In the genomic region with DNA sequence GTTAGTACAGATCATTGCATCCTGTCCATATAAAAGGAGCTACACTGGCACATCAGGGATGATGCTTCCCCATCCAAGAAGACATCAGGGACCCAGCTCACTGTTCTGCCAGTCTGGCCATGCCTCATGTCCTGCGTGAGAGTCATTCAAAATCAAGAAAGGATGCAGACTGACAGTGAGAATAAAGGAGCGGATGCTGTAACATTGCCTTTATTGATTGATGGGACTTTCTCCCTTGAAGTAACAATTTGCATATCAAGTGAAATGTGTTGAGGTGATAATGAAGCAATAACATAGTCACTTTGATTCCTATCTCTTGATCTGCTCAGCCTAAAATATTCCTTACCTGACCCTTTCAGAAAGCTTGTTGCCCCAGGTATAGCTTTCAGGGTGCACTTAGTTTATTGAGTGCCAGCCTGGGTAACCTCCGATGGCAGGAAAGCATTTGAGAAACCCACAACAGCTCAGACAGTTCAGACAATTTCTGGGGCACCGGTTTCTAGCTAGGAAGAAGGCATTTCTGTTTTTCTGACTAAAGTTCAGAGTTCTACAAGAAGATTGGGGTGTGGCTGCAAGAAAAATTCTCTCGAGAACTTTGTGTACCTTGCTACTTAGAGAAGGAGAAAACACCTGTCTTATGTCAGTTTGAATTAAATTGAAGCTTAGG, we compare ENCODE assay signal across 20 mouse cellular contexts.
DNase-seq lines count a peak whose midpoint lies in the region; ATAC-seq lines count a peak whose summit lies in the region.
"Had no signal": no experiment of that assay in that cellular context is flagged by ENCODE, and none has a peak within 500 bp of the region (broad histone marks: within the 10 kb centered on the region; RNA-seq: fewer than 3 reads in every experiment).

No protein-coding gene starts in this region.

- 0 out of 2 replicates have a peak, but pooled peaks cover 3% of the 10 kb centered on the region for H3K36me3 ChIP-seq in intestine, embryonic 16.5 days (ENCODE audit: control insufficient read depth, insufficient read depth, low read length)
- no peaks in the 10 kb centered on the region for H3K36me3 ChIP-seq in midbrain, embryonic 15.5 days (replicated peaks)

- no peak overlapping the region for H3K4me3 ChIP-seq in intestine, embryonic 16.5 days (ENCODE audit: low read length)
- no peak overlapping the region for H3K4me3 ChIP-seq in midbrain, embryonic 15.5 days
- H3K4me3 ChIP-seq: embryonic facial prominence, embryonic 10.5 days; embryonic facial prominence, embryonic 12.5 days; forebrain, embryonic 13.5 days; forebrain, embryonic 15.5 days had no signal

- no peak overlapping the region for H3K4me2 ChIP-seq in intestine, embryonic 16.5 days (ENCODE audit: low read depth, low read length)
- H3K4me2 ChIP-seq in midbrain, embryonic 15.5 days, result no peak overlapping the region
- H3K4me2 ChIP-seq: embryonic facial prominence, embryonic 12.5 days; forebrain, embryonic 13.5 days; forebrain, embryonic 15.5 days had no signal

- peak; percentile 67 for ATAC-seq in CD4-positive, CD25-positive, alpha-beta regulatory T cell, adult 4 months
- peak; percentile 71 for ATAC-seq in inflammation-experienced regulatory T-cells, adult 6 months
- peak; percentile 65 for ATAC-seq in intestine, embryonic 16.5 days
- ATAC-seq in midbrain, embryonic 15.5 days (replicated peaks), result no peak
- ATAC-seq: forebrain, embryonic 13.5 days; forebrain, embryonic 15.5 days; forebrain, postnatal 0 days had no signal

- no peaks in the 10 kb centered on the region for H3K27me3 ChIP-seq in intestine, embryonic 16.5 days (replicated peaks; ENCODE audit: control insufficient read depth, insufficient read depth, low read length)
- H3K27me3 ChIP-seq in midbrain, embryonic 15.5 days (replicated peaks), result no peaks in the 10 kb centered on the region
- H3K27me3 ChIP-seq: embryonic facial prominence, embryonic 12.5 days; forebrain, embryonic 13.5 days; forebrain, embryonic 15.5 days had no signal

- intact Hi-C loops in heart, postnatal 10 days (cut with DNase I), result no loop called here

- no peaks in the 10 kb centered on the region for H3K4me1 ChIP-seq in intestine, embryonic 16.5 days (ENCODE audit: control insufficient read depth, insufficient read depth, low read length)
- no peaks in the 10 kb centered on the region for H3K4me1 ChIP-seq in midbrain, embryonic 15.5 days
- H3K4me1 ChIP-seq: embryonic facial prominence, embryonic 10.5 days; embryonic facial prominence, embryonic 12.5 days; forebrain, embryonic 13.5 days; forebrain, embryonic 15.5 days had no signal

- no peak overlapping the region for H3K9ac ChIP-seq in intestine, embryonic 16.5 days (ENCODE audit: low read depth, low read length)
- H3K9ac ChIP-seq in midbrain, embryonic 15.5 days, result no peak overlapping the region
- H3K9ac ChIP-seq: embryonic facial prominence, embryonic 12.5 days; forebrain, embryonic 13.5 days; forebrain, embryonic 15.5 days; forebrain, postnatal 0 days had no signal

- no peak for DNase-seq in right cerebral cortex, postnatal 4 days
- no peak for DNase-seq in heart, adult 18-20 months
- DNase-seq in heart, postnatal 10 days, result no peak
- DNase-seq: adrenal gland, adult 8-10 months; adrenal gland, postnatal 14 days; adrenal gland, postnatal 36 days; cerebellum, adult 11-12 months; cerebellum, adult 2 months; cerebellum, adult 9-10 months; cerebellum, postnatal 10 days; cerebellum, postnatal 25 days; forebrain, postnatal 0 days had no signal

- 77% methylated on average over 5 of the region's 5 CpGs for WGBS in intestine, embryonic 16.5 days
- 83% methylated on average over 5 of the region's 5 CpGs for WGBS in midbrain, embryonic 15.5 days

- H3K27ac ChIP-seq in intestine, embryonic 16.5 days (ENCODE audit: low read length), result no peak overlapping the region
- H3K27ac ChIP-seq in midbrain, embryonic 15.5 days, result no peak overlapping the region
- H3K27ac ChIP-seq: embryonic facial prominence, embryonic 10.5 days; embryonic facial prominence, embryonic 12.5 days; forebrain, embryonic 13.5 days; forebrain, embryonic 15.5 days had no signal

- H3K9me3 ChIP-seq in intestine, embryonic 16.5 days (ENCODE audit: control insufficient read depth, low read length), result no peaks in the 10 kb centered on the region
- no peaks in the 10 kb centered on the region for H3K9me3 ChIP-seq in midbrain, embryonic 15.5 days
- H3K9me3 ChIP-seq: embryonic facial prominence, embryonic 10.5 days; embryonic facial prominence, embryonic 12.5 days; forebrain, embryonic 13.5 days; forebrain, embryonic 15.5 days had no signal
